Mouse (Mus musculus) CD4-positive helper T cell, adult 2 months (primary cell): Measurements from ENCODE around the gene Aasdh.

Source experiments
- DNase-seq: peaks from one replicate; pipeline ENCODE4 v3.0.0-alpha.2; 2012; ENCODE audit warnings: low read depth, missing footprints, low spot score

Gene Aasdh

DNA sequence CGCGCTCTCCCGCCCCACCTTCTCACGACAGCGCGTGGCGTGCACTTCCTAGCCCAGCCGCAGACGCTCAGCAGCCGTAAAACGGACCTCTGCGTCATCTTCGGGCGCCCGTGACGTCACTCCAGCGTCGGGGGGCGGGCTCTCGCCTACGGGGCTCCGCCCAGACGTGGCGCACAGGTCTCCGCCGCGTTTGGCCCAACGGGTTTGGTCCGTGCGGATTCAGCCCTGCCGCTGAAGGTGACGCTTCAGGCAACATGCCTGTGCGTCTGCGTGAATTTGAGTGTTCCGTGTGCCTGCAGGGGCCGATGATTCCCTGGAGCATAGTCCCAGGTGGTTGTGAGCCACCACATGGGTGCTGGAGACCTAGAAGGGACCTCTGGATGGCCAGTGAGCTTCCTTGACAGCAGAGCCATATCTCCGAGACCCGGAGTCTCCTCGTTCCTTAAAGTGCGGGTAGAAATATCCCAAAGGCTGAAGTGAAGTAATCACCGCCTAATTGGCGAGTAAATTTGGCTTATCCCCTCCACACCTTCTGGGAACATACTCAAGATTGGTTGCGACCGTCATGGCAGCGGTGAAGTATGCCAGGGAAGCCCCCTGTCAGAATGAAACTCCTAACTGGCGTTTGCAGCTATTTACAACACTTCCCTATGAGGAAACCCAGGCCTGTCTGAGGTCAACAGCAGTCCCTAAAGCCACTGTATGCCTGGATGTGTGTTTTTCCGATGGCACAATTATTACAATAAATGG lies at the start of gene Aasdh:
Gene Aasdh, minus strand, starts transcription at position 110 of the 750 bp plus-strand sequence.
- DNase-seq, result peak; percentile 97

- no peak for DNase-seq
Measured at GRCm38 (mm10) chr5:76954271-76954900, 49.1 kb upstream of the Aasdh start.

GRCm38 (mm10) chr5:76953794-76954193 lies 48.5 kb upstream of the Aasdh start:
- no peak for DNase-seq

GRCm38 (mm10) chr5:76952112-76953040 lies 47.1 kb upstream of the Aasdh start:
- DNase-seq, result no peak

DNA sequence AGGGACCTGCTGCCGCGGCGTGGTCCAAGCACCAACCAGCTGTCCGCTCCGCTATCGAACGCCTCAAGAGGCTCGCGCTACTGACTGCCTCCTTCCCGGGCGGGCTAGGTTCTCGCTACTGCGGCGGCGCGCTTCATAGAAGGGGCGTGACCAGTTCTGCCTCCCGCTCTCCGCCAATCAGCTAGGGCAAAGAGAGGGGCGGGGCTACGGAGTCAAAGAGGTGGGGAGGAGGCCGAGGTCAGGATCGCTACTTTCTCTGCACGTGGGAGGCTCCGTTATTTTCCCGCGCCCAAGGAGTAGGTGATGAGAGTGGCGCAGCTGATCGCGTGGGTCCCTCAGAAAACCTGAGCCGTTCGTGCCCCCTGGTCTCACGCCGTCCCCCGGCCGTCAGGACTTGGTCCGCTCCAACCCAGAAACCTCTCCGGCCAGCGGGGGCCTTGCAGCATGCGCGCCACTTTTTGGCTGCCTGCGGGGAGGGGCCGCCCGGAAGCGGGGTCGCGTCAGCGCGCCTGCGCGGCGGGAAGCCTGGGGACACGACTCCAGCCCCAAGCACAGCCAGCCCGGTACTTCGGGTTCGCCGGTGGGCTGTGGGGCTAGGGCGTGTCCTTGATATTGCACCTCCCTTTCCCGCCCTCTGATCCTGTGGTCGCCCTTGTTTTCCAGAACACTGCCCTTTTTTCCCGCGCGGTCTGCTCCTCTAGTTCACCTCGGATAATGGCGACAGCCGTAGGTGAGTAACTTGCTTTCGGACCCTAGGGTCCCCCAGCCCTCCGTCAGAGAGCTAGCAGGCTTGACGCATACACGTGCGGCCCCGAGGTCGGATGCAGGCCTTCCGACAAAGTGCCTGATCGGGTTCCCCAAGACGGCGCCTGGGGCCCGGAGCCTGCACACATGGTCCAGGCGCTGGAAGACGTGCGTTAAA lies 46.1 kb upstream of the Aasdh start, which contains the start of the genes Paics and Ppat:
Gene Paics, plus strand, starts transcription at position 202 of the 922 bp plus-strand sequence.
Gene Ppat, minus strand, starts transcription at position 473 of the 922 bp plus-strand sequence.
- DNase-seq, result peak; percentile 99

GRCm38 (mm10) chr5:76950343-76951105 lies 45.2 kb upstream of the Aasdh start:
- DNase-seq, result no peak

- no peak for DNase-seq
Measured at GRCm38 (mm10) chr5:76947758-76948157, 42.4 kb upstream of the Aasdh start.

DNA sequence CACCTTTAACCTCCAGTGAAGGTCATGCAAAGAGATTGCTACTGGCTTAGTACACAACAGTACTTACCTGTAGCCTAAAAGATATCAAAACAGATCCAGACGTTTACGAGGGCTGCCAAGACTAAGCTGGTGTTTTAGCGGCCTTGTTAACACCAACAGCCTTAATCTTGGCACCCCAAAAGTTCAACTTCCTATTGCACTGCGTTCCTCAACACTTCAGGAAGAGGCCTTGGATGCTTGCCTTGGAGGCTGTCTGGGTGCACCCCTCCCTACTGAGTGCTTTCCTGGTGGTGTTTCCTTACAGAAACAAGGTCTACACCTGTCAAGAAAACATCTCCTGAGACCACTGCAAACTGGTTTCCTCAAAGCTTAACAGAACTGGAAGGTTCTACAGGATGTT lies 41.8 kb upstream of the Aasdh start:
- no peak for DNase-seq

GRCm38 (mm10) chr5:76945678-76946033 lies 40.3 kb upstream of the Aasdh start:
- DNase-seq, result no peak

- no peak for DNase-seq
Measured at GRCm38 (mm10) chr5:76944965-76945677, 39.8 kb upstream of the Aasdh start.

GRCm38 (mm10) chr5:76942505-76942904 lies 37.2 kb upstream of the Aasdh start:
- DNase-seq, result no peak

DNA sequence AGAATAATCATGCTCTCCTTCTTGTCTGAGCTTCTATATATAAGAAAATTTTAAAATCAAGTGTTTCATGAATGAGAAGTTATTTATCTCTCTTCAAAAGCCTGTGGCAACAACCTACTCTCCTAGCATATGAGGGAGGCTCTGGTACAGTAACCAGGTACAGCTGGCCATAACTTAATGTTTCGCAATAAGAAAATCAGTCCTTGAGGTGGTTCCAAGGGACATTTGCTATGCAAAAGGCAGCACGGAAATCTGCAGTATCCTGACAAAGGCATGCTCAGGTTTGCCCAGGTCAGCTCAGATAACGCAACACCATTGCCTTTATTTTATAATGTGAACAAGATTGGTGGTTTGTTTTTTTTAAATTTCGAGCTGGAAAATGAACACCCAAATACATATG lies 36.7 kb upstream of the Aasdh start:
- DNase-seq, result no peak

DNA sequence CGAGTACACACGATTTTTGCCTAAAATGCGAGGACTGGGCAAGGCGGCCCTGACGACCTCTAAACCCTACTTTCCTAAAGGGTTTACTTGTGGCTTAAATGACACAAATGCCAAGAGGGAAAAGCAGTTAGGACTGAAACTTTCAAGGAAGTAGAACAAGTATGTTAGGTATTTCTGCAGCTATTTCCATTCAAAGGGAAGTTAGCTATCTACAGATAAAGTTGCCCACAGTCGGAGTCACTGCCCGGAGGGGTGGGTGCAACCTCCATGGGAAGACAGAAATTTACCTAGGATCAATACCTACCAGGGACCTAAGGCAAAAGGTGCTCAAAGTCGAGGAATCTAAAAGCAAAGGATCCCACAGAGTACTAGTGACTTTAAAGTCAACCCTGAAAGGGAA lies 34.4 kb upstream of the Aasdh start:
- DNase-seq, result no peak

DNA sequence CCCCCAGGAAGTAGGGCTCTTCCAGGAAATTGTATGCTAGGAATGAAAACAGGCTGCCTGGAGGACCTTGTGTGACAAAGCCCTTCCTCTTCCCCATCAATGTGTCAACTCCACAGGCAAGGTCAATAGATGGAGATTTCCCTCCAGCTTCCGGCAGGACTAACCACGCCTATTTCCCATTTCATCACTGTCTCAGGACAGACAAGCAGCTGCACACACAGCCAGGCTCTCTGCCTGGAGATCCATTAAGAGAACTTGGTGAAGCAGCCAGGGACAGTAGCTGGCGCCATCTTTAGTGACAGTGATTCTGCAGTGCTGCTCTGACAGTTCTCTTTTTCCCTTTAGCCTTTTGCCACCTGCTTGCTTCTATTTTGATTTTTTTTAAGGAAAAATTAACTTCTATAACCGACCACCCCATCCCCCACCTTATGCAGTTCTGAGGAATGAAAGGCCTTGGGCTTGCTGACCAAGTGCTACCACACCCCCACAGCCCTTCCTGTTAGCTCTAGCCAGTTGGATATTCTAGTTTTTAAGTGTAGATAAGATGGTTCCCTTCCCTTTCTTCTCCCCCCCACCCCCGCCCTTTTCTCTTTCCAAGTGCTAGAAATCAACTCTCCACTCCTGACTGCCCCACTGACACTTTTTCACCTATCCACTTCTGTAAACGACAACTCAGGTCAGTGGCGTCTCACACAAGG lies 24.0 kb upstream of the Aasdh start:
- no peak for DNase-seq

GRCm38 (mm10) chr5:76928124-76928832 lies 23.0 kb upstream of the Aasdh start:
- DNase-seq, result no peak

DNA sequence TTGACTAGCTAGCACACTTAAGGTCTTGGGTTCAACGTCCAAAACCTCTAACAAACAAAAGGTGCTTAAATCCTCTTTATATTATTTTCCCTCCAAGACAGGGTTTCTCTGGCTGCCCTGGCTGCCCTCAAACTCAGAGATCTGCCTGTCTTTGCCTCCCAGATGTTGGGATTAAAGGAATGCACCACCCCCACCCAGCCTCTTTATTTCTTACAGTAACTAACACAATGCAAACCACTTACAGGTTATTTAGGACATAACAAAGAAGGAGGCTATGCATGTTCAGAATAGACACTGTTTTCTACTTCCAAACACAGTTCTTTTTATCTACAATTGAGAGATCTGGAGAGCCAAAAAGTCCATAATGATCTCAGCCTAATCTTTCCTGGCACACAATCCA lies 19.0 kb upstream of the Aasdh start:
- DNase-seq, result no peak

- DNase-seq, result no peak
Measured at GRCm38 (mm10) chr5:76923428-76923827, 18.1 kb upstream of the Aasdh start.

DNA sequence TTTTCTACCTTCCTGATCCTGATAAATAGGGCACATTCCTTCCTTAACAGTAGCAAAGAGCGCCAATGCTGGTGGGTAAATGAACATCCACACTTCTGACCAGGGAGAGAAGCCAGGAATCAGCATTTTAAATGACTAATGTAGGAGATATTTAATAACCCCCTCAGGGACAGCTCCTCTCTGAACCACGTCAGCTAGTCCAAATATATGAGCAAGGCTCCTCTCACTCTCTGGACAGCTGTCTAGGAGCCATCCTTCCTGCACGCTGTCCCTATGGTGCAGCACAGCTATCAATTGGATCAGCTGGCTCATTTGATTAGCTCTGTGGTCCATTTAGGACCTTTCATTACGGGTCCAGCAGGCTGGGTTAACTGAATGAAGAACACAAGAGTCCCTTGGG lies 17.5 kb upstream of the Aasdh start:
- no peak for DNase-seq
